Mouse (Mus musculus): ENCODE results near the gene Ranbp9. TPM values are rescaled to one million over a fixed set of nuclear protein-coding genes. Genes with fewer than 3 reads are reported as not detected.

The Ranbp9 gene
- total and polyA plus RNA-seq, 3 experiments = 17.1 to 25.9 TPM; not detected in 1

GRCm38 (mm10) chr13:43479024-43479705 lies 1.9 kb downstream of the Ranbp9 start:
- Histone ChIP-seq H3K9me3 (replicated peaks; ENCODE audit: insufficient read depth, low read length) (no peaks in the 10 kb centered on the region), H3K27ac (ENCODE audit: control insufficient read depth, low read depth, low read length) (peak overlapping the region; percentile 37; the same call in 1 of the 2 replicates), H3K4me3 (ENCODE audit: control insufficient read depth in 1 of 2, insufficient read depth in 1 of 2, low read depth in 2 of 2, low read length in 2 of 2) (peak overlapping the region; percentile 78 to 99), H3K4me1 (ENCODE audit: control insufficient read depth in 1 of 2, insufficient read depth in 2 of 2, low read length in 2 of 2) (peaks cover 15 to 16% of the 10 kb centered on the region in 2 experiments), H3K9ac (ENCODE audit: control insufficient read depth, low read depth, low read length, poor library complexity, severe bottlenecking) (peak overlapping the region; percentile 97), H3K27me3 (ENCODE audit: control insufficient read depth in 1 of 2, insufficient read depth in 2 of 2, low read length in 2 of 2) (no peaks in the 10 kb centered on the region), H3K79me2 (ENCODE audit: control insufficient read depth, insufficient read depth, low read length, poor library complexity) (peaks cover 61% of the 10 kb centered on the region), H3K36me3 (ENCODE audit: control insufficient read depth in 1 of 2, insufficient read depth in 2 of 2, low read length in 2 of 2) (peaks cover 0 to 27% of the 10 kb centered on the region in 2 experiments; a peak in 2 of 4 replicates)
- TF ChIP-seq EP300 (IDR thresholded peaks at IDR 0.05; ENCODE audit: low read depth in 1 of 2, low read length in 2 of 2) (no peak), CHD1 (IDR thresholded peaks at IDR 0.05; ENCODE audit: low read depth, low read length) (0 out of 2 replicates have a peak, but pooled peaks have one; percentile 39), USF1 (IDR thresholded peaks at IDR 0.05; ENCODE audit: low read depth, low read length) (no peak), GATA1 (IDR thresholded peaks at IDR 0.05; ENCODE audit: low read depth, low read length) (no peak), POLR2AphosphoS2 (IDR thresholded peaks at IDR 0.05; ENCODE audit: low read length) (no peak), NELFE (IDR thresholded peaks at IDR 0.05; ENCODE audit: low read depth, low read length) (no peak), MEF2A (IDR thresholded peaks at IDR 0.05; ENCODE audit: extremely low read depth, insufficient replicate concordance, low read depth, low read length, poor library complexity, severe bottlenecking) (no peak), HCFC1 (IDR thresholded peaks at IDR 0.05; ENCODE audit: low read depth, low read length) (no peak)
- DNase-seq (ENCODE audit: low read depth, low spot score) = peak; percentile 51

GRCm38 (mm10) chr13:43478586-43478985 lies 2.5 kb downstream of the Ranbp9 start:
- Histone ChIP-seq H3K4me3 (ENCODE audit: control insufficient read depth in 1 of 2, insufficient read depth in 1 of 2, low read depth in 2 of 2, low read length in 2 of 2) (peak overlapping the region; percentile 60 to 78), H3K27ac (ENCODE audit: control insufficient read depth, low read depth, low read length) (0 out of 2 replicates have a peak overlapping the region, but pooled peaks have one; percentile 28), H3K4me1 (ENCODE audit: control insufficient read depth in 1 of 2, insufficient read depth in 2 of 2, low read length in 2 of 2) (peaks cover 13 to 15% of the 10 kb centered on the region in 2 experiments), H3K36me3 (ENCODE audit: control insufficient read depth in 1 of 2, insufficient read depth in 2 of 2, low read length in 2 of 2) (peaks cover 0 to 27% of the 10 kb centered on the region in 2 experiments; a peak in 2 of 4 replicates), H3K79me2 (ENCODE audit: control insufficient read depth, insufficient read depth, low read length, poor library complexity) (peaks cover 66% of the 10 kb centered on the region), H3K9me3 (replicated peaks; ENCODE audit: insufficient read depth, low read length) (no peaks in the 10 kb centered on the region), H3K9ac (ENCODE audit: control insufficient read depth, low read depth, low read length, poor library complexity, severe bottlenecking) (peak overlapping the region; percentile 97), H3K27me3 (ENCODE audit: control insufficient read depth in 1 of 2, insufficient read depth in 2 of 2, low read length in 2 of 2) (no peaks in the 10 kb centered on the region)
- peak; percentile 58 for DNase-seq (ENCODE audit: low read depth, low spot score)
- TF ChIP-seq MXI1 (IDR thresholded peaks at IDR 0.05; ENCODE audit: low read depth, low read length) = peak; percentile 34; the same call in 1 of the 2 replicates
- no peak for TF ChIP-seq UBTF (IDR thresholded peaks at IDR 0.05; ENCODE audit: borderline replicate concordance, insufficient read depth, low read depth, low read length)

- Histone ChIP-seq H3K9me3 (replicated peaks; ENCODE audit: insufficient read depth, low read length) (no peaks in the 10 kb centered on the region), H3K4me3 (ENCODE audit: control insufficient read depth in 1 of 2, insufficient read depth in 1 of 2, low read depth in 2 of 2, low read length in 2 of 2) (no peak overlapping the region), H3K9ac (ENCODE audit: control insufficient read depth, low read depth, low read length, poor library complexity, severe bottlenecking) (no peak overlapping the region), H3K36me3 (ENCODE audit: control insufficient read depth in 1 of 2, insufficient read depth in 2 of 2, low read length in 2 of 2) (peaks cover 0 to 26% of the 10 kb centered on the region in 2 experiments; a peak in 2 of 4 replicates), H3K4me1 (ENCODE audit: control insufficient read depth in 1 of 2, insufficient read depth in 2 of 2, low read length in 2 of 2) (peaks cover 12 to 15% of the 10 kb centered on the region in 2 experiments), H3K27me3 (ENCODE audit: control insufficient read depth in 1 of 2, insufficient read depth in 2 of 2, low read length in 2 of 2) (no peaks in the 10 kb centered on the region), H3K27ac (ENCODE audit: control insufficient read depth, low read depth, low read length) (no peak overlapping the region), H3K79me2 (ENCODE audit: control insufficient read depth, insufficient read depth, low read length, poor library complexity) (peaks cover 77% of the 10 kb centered on the region)
- no peak for DNase-seq (ENCODE audit: low read depth, low spot score)
- TF ChIP-seq NELFE (IDR thresholded peaks at IDR 0.05; ENCODE audit: low read depth, low read length) = no peak
Observed at GRCm38 (mm10) chr13:43477098-43477697, 3.9 kb downstream of the Ranbp9 start.
